In genomic region chr15:103513621-103514031, GRCm38 (mm10) we compare ENCODE assay signal across 9 mouse cellular contexts. TPM values are rescaled to one million over a fixed set of nuclear protein-coding genes. Genes with fewer than 3 reads are reported as not detected.
DNase-seq lines count a peak whose midpoint lies in the region; ATAC-seq lines count a peak whose summit lies in the region.
"Had no signal": no experiment of that assay in that cellular context is flagged by ENCODE, and none has a peak within 500 bp of the region (broad histone marks: within the 10 kb centered on the region; RNA-seq: fewer than 3 reads in every experiment).

No protein-coding gene starts in this region.

- H3K27me3 ChIP-seq in neural tube, embryonic 11.5 days (ENCODE audit: control insufficient read depth, insufficient read depth, low read length), result no peaks in the 10 kb centered on the region
- H3K27me3 ChIP-seq in forebrain, embryonic 14.5 days (replicated peaks; ENCODE audit: control insufficient read depth, insufficient read depth, low read length), result no peaks in the 10 kb centered on the region
- peaks cover 9% of the 10 kb centered on the region; the same call in 1 of the 2 replicates for H3K27me3 ChIP-seq in limb, embryonic 15.5 days
- no peaks in the 10 kb centered on the region for H3K27me3 ChIP-seq in stomach, embryonic 16.5 days (ENCODE audit: control insufficient read depth, insufficient read depth, low read length)

- H3K36me3 ChIP-seq in neural tube, embryonic 11.5 days (ENCODE audit: control insufficient read depth, insufficient read depth, low read length), result no peaks in the 10 kb centered on the region
- no peaks in the 10 kb centered on the region for H3K36me3 ChIP-seq in forebrain, embryonic 14.5 days (ENCODE audit: control insufficient read depth, insufficient read depth, low read length)
- H3K36me3 ChIP-seq in limb, embryonic 15.5 days, result no peaks in the 10 kb centered on the region
- no peaks in the 10 kb centered on the region for H3K36me3 ChIP-seq in stomach, embryonic 16.5 days (ENCODE audit: control insufficient read depth, insufficient read depth, low read length)

- peak overlapping the region; percentile 29; the same call in 1 of the 2 replicates for H3K4me2 ChIP-seq in neural tube, embryonic 11.5 days (ENCODE audit: low read depth)
- H3K4me2 ChIP-seq in forebrain, embryonic 14.5 days (ENCODE audit: low read length), result peak overlapping the region; percentile 50
- H3K4me2 ChIP-seq in limb, embryonic 15.5 days, result peak overlapping the region; percentile 44
- peak overlapping the region; percentile 53 for H3K4me2 ChIP-seq in stomach, embryonic 16.5 days (ENCODE audit: low read depth, low read length)

- H3K9ac ChIP-seq in neural tube, embryonic 11.5 days (ENCODE audit: low read length), result peak overlapping the region; percentile 16; the same call in 1 of the 2 replicates
- peak overlapping the region; percentile 40 for H3K9ac ChIP-seq in forebrain, embryonic 14.5 days (ENCODE audit: low read length)
- H3K9ac ChIP-seq in limb, embryonic 15.5 days, result no peak overlapping the region
- H3K9ac ChIP-seq in stomach, embryonic 16.5 days (ENCODE audit: low read length), result peak overlapping the region; percentile 50

- peaks cover 16% of the 10 kb centered on the region for H3K4me1 ChIP-seq in neural tube, embryonic 11.5 days (ENCODE audit: control insufficient read depth, insufficient read depth, low read length)
- H3K4me1 ChIP-seq in forebrain, embryonic 14.5 days (ENCODE audit: control insufficient read depth, insufficient read depth, low read length), result peaks cover 49% of the 10 kb centered on the region
- peaks cover 22% of the 10 kb centered on the region for H3K4me1 ChIP-seq in limb, embryonic 15.5 days
- peaks cover 20% of the 10 kb centered on the region for H3K4me1 ChIP-seq in stomach, embryonic 16.5 days (ENCODE audit: control insufficient read depth, insufficient read depth, low read length)

- 5% methylated on average over 7 of the region's 7 CpGs for WGBS in neural tube, embryonic 11.5 days
- 10% methylated on average over 7 of the region's 7 CpGs for WGBS in forebrain, embryonic 14.5 days
- WGBS in limb, embryonic 15.5 days, result 6% methylated on average over 7 of the region's 7 CpGs
- WGBS in stomach, embryonic 16.5 days, result 6% methylated on average over 7 of the region's 7 CpGs

- no peak overlapping the region for H3K27ac ChIP-seq in neural tube, embryonic 11.5 days (ENCODE audit: low read depth, low read length)
- H3K27ac ChIP-seq in forebrain, embryonic 14.5 days (ENCODE audit: low read depth, low read length), result peak overlapping the region; percentile 55
- H3K27ac ChIP-seq in limb, embryonic 15.5 days, result no peak overlapping the region
- H3K27ac ChIP-seq in stomach, embryonic 16.5 days (ENCODE audit: low read length), result peak overlapping the region; percentile 60; the same call in 1 of the 2 replicates

- no peak for DNase-seq in neural tube, embryonic 11.5 days (ENCODE audit: low spot score)
- DNase-seq in neural tube, embryonic 10.5 days (ENCODE audit: extremely low spot score, low spot score), result no peak
- DNase-seq in forebrain, embryonic 14.5 days (ENCODE audit: low spot score), result peak; percentile 45
- no peak for DNase-seq in yolk sac, embryonic 10.5 days (ENCODE audit: low spot score)
- DNase-seq in kidney, adult 18-20 months, result no peak

- H3K9me3 ChIP-seq in neural tube, embryonic 11.5 days (ENCODE audit: control insufficient read depth, low read length), result no peaks in the 10 kb centered on the region
- H3K9me3 ChIP-seq in forebrain, embryonic 14.5 days (replicated peaks; ENCODE audit: control insufficient read depth, low read length), result no peaks in the 10 kb centered on the region
- no peaks in the 10 kb centered on the region for H3K9me3 ChIP-seq in limb, embryonic 15.5 days
- no peaks in the 10 kb centered on the region for H3K9me3 ChIP-seq in stomach, embryonic 16.5 days (replicated peaks; ENCODE audit: control insufficient read depth, low read length)

- no peak overlapping the region for H3K4me3 ChIP-seq in neural tube, embryonic 11.5 days (ENCODE audit: low read depth, low read length)
- H3K4me3 ChIP-seq in forebrain, embryonic 14.5 days (ENCODE audit: low read depth, low read length), result peak overlapping the region; percentile 15; the same call in 1 of the 2 replicates
- peak overlapping the region; percentile 34 for H3K4me3 ChIP-seq in limb, embryonic 15.5 days
- peak overlapping the region; percentile 32 for H3K4me3 ChIP-seq in stomach, embryonic 16.5 days (replicated peaks; ENCODE audit: low read length)

- ATAC-seq in neural tube, embryonic 11.5 days (ENCODE audit: insufficient read depth, low FRiP score, low TSS enrichment), result peak; percentile 22
- peak; percentile 22 for ATAC-seq in forebrain, embryonic 14.5 days
- 0 out of 2 replicates have a peak, but pooled peaks have one; percentile 13 for ATAC-seq in limb, embryonic 15.5 days (ENCODE audit: insufficient number of reproducible peaks, low FRiP score, low TSS enrichment, low read depth)
- ATAC-seq in stomach, embryonic 16.5 days (ENCODE audit: insufficient read depth, low FRiP score), result peak; percentile 68
- ATAC-seq in granulocyte monocyte progenitor cell, adult 5-6 weeks (replicated peaks; ENCODE audit: poor library complexity, severe bottlenecking), result no peak; the same call in 1 of the 2 replicates

RNA-seq across cellular contexts. Expression of gene Pde1b, which starts 10.8 kb away (rescaled TPM):
- polyA plus RNA-seq in neural tube, embryonic 11.5 days (2014; fragmentation: Nextera tagmentation; extraction: Ambion mirVana), result 26.8 and 27.6 TPM in 2 replicates
- polyA plus RNA-seq in forebrain, embryonic 14.5 days (2014; fragmentation: Nextera tagmentation; extraction: Ambion mirVana), result 61.1 and 61.5 TPM in 2 replicates
- polyA plus RNA-seq in limb, embryonic 15.5 days (2015; fragmentation: Nextera tagmentation; extraction: Ambion mirVana), result 3.9 and 4.4 TPM in 2 replicates
- polyA plus RNA-seq in stomach, embryonic 16.5 days (2015; fragmentation: Nextera tagmentation; extraction: Ambion mirVana), result 10.7 and 10.8 TPM in 2 replicates
- total RNA-seq in granulocyte monocyte progenitor cell, adult 5-6 weeks (2014; fragmentation: Nextera tagmentation), result 6.6 and 7.2 TPM in 2 replicates
- total RNA-seq in granulocyte monocyte progenitor cell, adult 5-6 weeks (2017), result 2.3 and 3.3 TPM in 2 replicates

RNA-seq across cellular contexts. Expression of gene Ppp1r1a, which starts 24.2 kb away (rescaled TPM):
- polyA plus RNA-seq in neural tube, embryonic 11.5 days (2014; fragmentation: Nextera tagmentation; extraction: Ambion mirVana), result 34.7 and 35.6 TPM in 2 replicates
- polyA plus RNA-seq in forebrain, embryonic 14.5 days (2014; fragmentation: Nextera tagmentation; extraction: Ambion mirVana), result 99.9 and 107 TPM in 2 replicates
- polyA plus RNA-seq in limb, embryonic 15.5 days (2015; fragmentation: Nextera tagmentation; extraction: Ambion mirVana), result 7.6 and 9.0 TPM in 2 replicates
- polyA plus RNA-seq in stomach, embryonic 16.5 days (2015; fragmentation: Nextera tagmentation; extraction: Ambion mirVana), result 11.2 and 14.0 TPM in 2 replicates
- not detected in 2 replicates for total RNA-seq in granulocyte monocyte progenitor cell, adult 5-6 weeks (2014; fragmentation: Nextera tagmentation)
- total RNA-seq in granulocyte monocyte progenitor cell, adult 5-6 weeks (2017), result not detected in 2 replicates

RNA-seq across cellular contexts. Expression of gene Glycam1, which starts 51.3 kb away (rescaled TPM):
- not detected in 2 replicates for polyA plus RNA-seq in neural tube, embryonic 11.5 days (2014; fragmentation: Nextera tagmentation; extraction: Ambion mirVana)
- polyA plus RNA-seq in forebrain, embryonic 14.5 days (2014; fragmentation: Nextera tagmentation; extraction: Ambion mirVana), result not detected in 2 replicates
- not detected in 2 replicates for polyA plus RNA-seq in limb, embryonic 15.5 days (2015; fragmentation: Nextera tagmentation; extraction: Ambion mirVana)
- not detected in 2 replicates for polyA plus RNA-seq in stomach, embryonic 16.5 days (2015; fragmentation: Nextera tagmentation; extraction: Ambion mirVana)
- not detected in 2 replicates for total RNA-seq in granulocyte monocyte progenitor cell, adult 5-6 weeks (2014; fragmentation: Nextera tagmentation)
- not detected in 2 replicates for total RNA-seq in granulocyte monocyte progenitor cell, adult 5-6 weeks (2017)
- polyA plus RNA-seq: gonadal fat pad, adult 2 months had no signal

Comparison
In these comparisons a context has a peak if more than half of its experiments do, and no peak if none do; other contexts are left out.
1. H3K27ac ChIP-seq: peak in forebrain, embryonic 14.5 days (single experiment) and stomach, embryonic 16.5 days (single experiment); none in neural tube, embryonic 11.5 days (single experiment) and limb, embryonic 15.5 days (single experiment).
2. Peak in every context shown above with its lines, with median percentiles within 50 percentile points of each other: H3K4me2 ChIP-seq.